Mouse (Mus musculus): ENCODE measurements around the gene Bbip1. TPM values are rescaled to one million over a fixed set of nuclear protein-coding genes. Genes with fewer than 3 reads are reported as not detected.
A peak's percentile ranks its signal among the peaks of the same experiment; 100 is the strongest.
"Not testable (repeated sequence)": the region's sequence is repeated elsewhere in the genome, so short reads cannot be mapped to it uniquely, and the experiment has no call there.

Gene Bbip1
- total and polyA plus RNA-seq, 3 experiments: 5.7 to 75.7 (median 69.1) TPM

- DNase-seq (ENCODE audit: low spot score): no peak
- Histone ChIP-seq H3K9me3 (replicated peaks) (no peaks in the 10 kb centered on the region), H3K27me3 (ENCODE audit: insufficient read depth, low read length) (no peaks in the 10 kb centered on the region), H3K4me3 (ENCODE audit: low read depth, low read length) (no peak overlapping the region), H3K4me1 (ENCODE audit: insufficient read depth, low read depth, low read length) (peaks cover 2% of the 10 kb centered on the region; the same call in 1 of the 2 replicates), H3K36me3 (replicated peaks) (peaks cover 85% of the 10 kb centered on the region)
- TF ChIP-seq CTCF (IDR thresholded peaks at IDR 0.05; ENCODE audit: low read depth, low read length) (no peak), TAL1 (conservative IDR thresholded peaks at IDR 0.05; ENCODE audit: low read depth, low read length) (no peak), GATA1 (IDR thresholded peaks at IDR 0.05; ENCODE audit: borderline replicate concordance, low read length) (no peak), POLR2AphosphoS5 (IDR thresholded peaks at IDR 0.05; ENCODE audit: insufficient replicate concordance, low read depth, low read length) (no peak), GATA2 (IDR thresholded peaks at IDR 0.05; ENCODE audit: borderline replicate concordance, low read depth, low read length) (no peak)
- no peak for ATAC-seq (ENCODE audit: extremely low read depth, insufficient number of reproducible peaks, low FRiP score, poor library complexity, severe bottlenecking)
Measured at GRCm38 (mm10) chr19:53914950-53915349, 29.5 kb downstream of the Bbip1 start.

GRCm38 (mm10) chr19:53906703-53907070 is 37.7 kb downstream of the Bbip1 start:
- ATAC-seq (ENCODE audit: extremely low read depth, insufficient number of reproducible peaks, low FRiP score, poor library complexity, severe bottlenecking); H3K9me3 ChIP-seq (replicated peaks); DNase-seq (ENCODE audit: low spot score); H3K27me3 ChIP-seq (ENCODE audit: insufficient read depth, low read length): not testable (repeated sequence)
- TF ChIP-seq POLR2AphosphoS5 (IDR thresholded peaks at IDR 0.05; ENCODE audit: insufficient replicate concordance, low read depth, low read length): 0 out of 2 replicates have a peak, but pooled peaks have one; percentile 28
- peaks cover 40% of the 10 kb centered on the region for H3K4me1 ChIP-seq (ENCODE audit: insufficient read depth, low read depth, low read length)
- peaks cover 38% of the 10 kb centered on the region for H3K36me3 ChIP-seq (replicated peaks)
- peak overlapping the region; percentile 48; the same call in 1 of the 2 replicates for H3K4me3 ChIP-seq (ENCODE audit: low read depth, low read length)

GRCm38 (mm10) chr19:53906033-53906702 is 38.3 kb downstream of the Bbip1 start:
- TF ChIP-seq GATA1 (IDR thresholded peaks at IDR 0.05; ENCODE audit: borderline replicate concordance, low read length) (no peak), POLR2AphosphoS5 (IDR thresholded peaks at IDR 0.05; ENCODE audit: insufficient replicate concordance, low read depth, low read length) (no peak), GATA2 (IDR thresholded peaks at IDR 0.05; ENCODE audit: borderline replicate concordance, low read depth, low read length) (no peak), CTCF (IDR thresholded peaks at IDR 0.05; ENCODE audit: low read depth, low read length) (no peak), TAL1 (conservative IDR thresholded peaks at IDR 0.05; ENCODE audit: low read depth, low read length) (no peak)
- H3K4me1 ChIP-seq (ENCODE audit: insufficient read depth, low read depth, low read length): peaks cover 41% of the 10 kb centered on the region
- ATAC-seq (ENCODE audit: extremely low read depth, insufficient number of reproducible peaks, low FRiP score, poor library complexity, severe bottlenecking): no peak
- H3K9me3 ChIP-seq (replicated peaks): no peaks in the 10 kb centered on the region
- H3K27me3 ChIP-seq (ENCODE audit: insufficient read depth, low read length): no peaks in the 10 kb centered on the region
- no peak for DNase-seq (ENCODE audit: low spot score)
- H3K36me3 ChIP-seq (replicated peaks): peaks cover 34% of the 10 kb centered on the region
- peak overlapping the region; percentile 48; the same call in 1 of the 2 replicates for H3K4me3 ChIP-seq (ENCODE audit: low read depth, low read length)

GRCm38 (mm10) chr19:53904833-53905480 is 39.5 kb downstream of the Bbip1 start:
- DNase-seq (ENCODE audit: low spot score) (no peak), ATAC-seq (ENCODE audit: extremely low read depth, insufficient number of reproducible peaks, low FRiP score, poor library complexity, severe bottlenecking) (no peak)
- TF ChIP-seq CTCF (IDR thresholded peaks at IDR 0.05; ENCODE audit: low read depth, low read length) (no peak), GATA2 (IDR thresholded peaks at IDR 0.05; ENCODE audit: borderline replicate concordance, low read depth, low read length) (no peak), GATA1 (IDR thresholded peaks at IDR 0.05; ENCODE audit: borderline replicate concordance, low read length) (no peak), POLR2AphosphoS5 (IDR thresholded peaks at IDR 0.05; ENCODE audit: insufficient replicate concordance, low read depth, low read length) (no peak), TAL1 (conservative IDR thresholded peaks at IDR 0.05; ENCODE audit: low read depth, low read length) (no peak)
- peak overlapping the region; percentile 98 for H3K4me3 ChIP-seq (ENCODE audit: low read depth, low read length)
- H3K36me3 ChIP-seq (replicated peaks): peaks cover 26% of the 10 kb centered on the region
- H3K9me3 ChIP-seq (replicated peaks): no peaks in the 10 kb centered on the region
- H3K27me3 ChIP-seq (ENCODE audit: insufficient read depth, low read length): no peaks in the 10 kb centered on the region
- peaks cover 47% of the 10 kb centered on the region for H3K4me1 ChIP-seq (ENCODE audit: insufficient read depth, low read depth, low read length)

- TF ChIP-seq POLR2AphosphoS5 (IDR thresholded peaks at IDR 0.05; ENCODE audit: insufficient replicate concordance, low read depth, low read length): no peak
- no peak for TF ChIP-seq GATA2 (IDR thresholded peaks at IDR 0.05; ENCODE audit: borderline replicate concordance, low read depth, low read length)
- no peak for TF ChIP-seq TAL1 (conservative IDR thresholded peaks at IDR 0.05; ENCODE audit: low read depth, low read length)
- TF ChIP-seq CTCF (IDR thresholded peaks at IDR 0.05; ENCODE audit: low read depth, low read length): no peak
- TF ChIP-seq GATA1 (IDR thresholded peaks at IDR 0.05; ENCODE audit: borderline replicate concordance, low read length): no peak
- DNase-seq (ENCODE audit: low spot score) (no peak), ATAC-seq (ENCODE audit: extremely low read depth, insufficient number of reproducible peaks, low FRiP score, poor library complexity, severe bottlenecking) (no peak)
- H3K36me3 ChIP-seq (replicated peaks): peaks cover 17% of the 10 kb centered on the region
- H3K4me3 ChIP-seq (ENCODE audit: low read depth, low read length): peak overlapping the region; percentile 98
- no peaks in the 10 kb centered on the region for H3K27me3 ChIP-seq (ENCODE audit: insufficient read depth, low read length)
- H3K4me1 ChIP-seq (ENCODE audit: insufficient read depth, low read depth, low read length): peaks cover 52% of the 10 kb centered on the region
- no peaks in the 10 kb centered on the region for H3K9me3 ChIP-seq (replicated peaks)
Measured at GRCm38 (mm10) chr19:53903507-53904321, 40.7 kb downstream of the Bbip1 start.

Data from G1E (cell line).